Mouse (Mus musculus) cerebellum, postnatal 36 days (tissue): ENCODE data around the gene Pspn.

Source experiments
- DNase-seq, 2 experiments: peaks; one replicate each; pipeline ENCODE4 v3.0.0; 2021 to 2022; ENCODE audit warnings: mixed read lengths in 2 of 2

The Pspn gene

GRCm38 (mm10) chr17:56995046-56995445 lies 4.8 kb downstream of the Pspn start:
- DNase-seq, result no peak

- DNase-seq, result no peak
Observed at GRCm38 (mm10) chr17:56990966-56991365, 8.9 kb downstream of the Pspn start.

GRCm38 (mm10) chr17:56990115-56990746 lies 9.6 kb downstream of the Pspn start, which contains the start of gene Clpp:
Gene Clpp (plus strand): TSS chr17:56990305.
- peak; percentile 94 to 95 for DNase-seq

GRCm38 (mm10) chr17:56989467-56990114 lies 10.2 kb downstream of the Pspn start:
- peak; percentile 27 to 67 for DNase-seq

- no peak for DNase-seq
Observed at GRCm38 (mm10) chr17:56988921-56989430, 10.8 kb downstream of the Pspn start.

- no peak for DNase-seq
Observed at GRCm38 (mm10) chr17:56988441-56988840, 11.4 kb downstream of the Pspn start.

GRCm38 (mm10) chr17:56986105-56986805 lies 13.6 kb downstream of the Pspn start:
- no peak for DNase-seq

- DNase-seq, result no peak
Observed at GRCm38 (mm10) chr17:56985656-56986055, 14.2 kb downstream of the Pspn start.

GRCm38 (mm10) chr17:56984886-56985285 lies 14.9 kb downstream of the Pspn start:
- no peak for DNase-seq

- no peak for DNase-seq
Observed at GRCm38 (mm10) chr17:56982013-56982412, 17.8 kb downstream of the Pspn start, which contains the start of gene Acer1. Gene Acer1 (minus strand): TSS chr17:56982126.

GRCm38 (mm10) chr17:56981049-56981448 lies 18.8 kb downstream of the Pspn start:
- no peak for DNase-seq

- no peak for DNase-seq
Observed at GRCm38 (mm10) chr17:56979524-56979923, 20.3 kb downstream of the Pspn start.

GRCm38 (mm10) chr17:56976531-56977390 lies 23.1 kb downstream of the Pspn start:
- no peak for DNase-seq

- no peak for DNase-seq
Observed at GRCm38 (mm10) chr17:56975391-56975790, 24.4 kb downstream of the Pspn start.

- no peak for DNase-seq
Observed at GRCm38 (mm10) chr17:56974708-56975240, 25.0 kb downstream of the Pspn start.

GRCm38 (mm10) chr17:56973956-56974707 lies 25.7 kb downstream of the Pspn start:
- no peak for DNase-seq

GRCm38 (mm10) chr17:56970081-56970480 lies 29.7 kb downstream of the Pspn start:
- DNase-seq, result no peak

- no peak for DNase-seq
Observed at GRCm38 (mm10) chr17:56969321-56969720, 30.5 kb downstream of the Pspn start.

- DNase-seq, result no peak
Observed at GRCm38 (mm10) chr17:56963646-56964045, 36.2 kb downstream of the Pspn start.

GRCm38 (mm10) chr17:56962642-56963405 lies 37.0 kb downstream of the Pspn start:
- DNase-seq, result no peak

GRCm38 (mm10) chr17:56961880-56962279 lies 37.9 kb downstream of the Pspn start:
- DNase-seq, result no peak
